Mouse (Mus musculus) E14TG2a.4 (cell line): Measurements from ENCODE around the gene I830077J02Rik.

Experiments
- H3K27me3 ChIP-seq: 2 replicates; pipeline ENCODE4 v1.6.1; 2014; ENCODE audit warnings: low read length, control low read depth; ENCODE audit not compliant: insufficient read depth
- H3K36me3 ChIP-seq: 2 replicates; pipeline ENCODE4 v1.6.1; 2014; ENCODE audit warnings: low read length, control low read depth; ENCODE audit not compliant: insufficient read depth
- H3K4me1 ChIP-seq: replicated peaks from 2 replicates; pipeline ENCODE4 v1.6.1; 2014; ENCODE audit warnings: low read depth, low read length, control low read depth
- H3K4me3 ChIP-seq: replicated peaks from 2 replicates; pipeline ENCODE4 v1.5.1; 2014; ENCODE audit warnings: mild to moderate bottlenecking, low read length
- H3K9me3 ChIP-seq: 2 replicates; pipeline ENCODE4 v1.6.1; 2014; ENCODE audit warnings: low read length, control low read depth
- CTCF ChIP-seq: conservative IDR thresholded peaks from 2 replicates; pipeline ENCODE4 v1.5.1; 2014; ENCODE audit warnings: low read length
- NANOG ChIP-seq: IDR thresholded peaks from 2 replicates; pipeline ENCODE4 v1.6.1; 2014; ENCODE audit warnings: borderline replicate concordance, low read length, mixed read lengths
- POU5F1 ChIP-seq: IDR thresholded peaks from 2 replicates; pipeline ENCODE4 v1.6.1; 2014; ENCODE audit warnings: low read length, borderline replicate concordance

The I830077J02Rik gene

DNA sequence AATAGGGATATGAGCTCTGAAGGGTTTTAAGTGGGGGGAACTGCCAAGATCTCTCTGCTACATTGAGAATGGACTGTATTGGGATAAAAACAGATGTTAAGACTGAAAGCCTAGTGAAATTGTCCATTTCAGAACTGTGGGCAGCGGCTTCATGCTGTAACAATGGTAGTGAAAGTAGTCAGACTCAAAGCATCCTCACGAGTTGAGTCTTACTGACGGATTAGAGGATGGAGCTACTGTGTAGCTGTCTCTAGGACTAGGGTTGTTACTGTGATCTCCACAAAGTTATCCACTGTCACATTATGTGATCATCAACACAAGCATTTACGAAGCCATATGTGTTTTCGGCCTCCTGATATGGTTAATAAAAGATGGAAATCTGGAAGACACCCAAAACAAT lies 25.7 kb upstream of the I830077J02Rik start:
- Histone ChIP-seq H3K27me3 (no peaks in the 10 kb centered on the region), H3K4me3 (peak overlapping the region; percentile 100), H3K4me1 (peaks cover 46% of the 10 kb centered on the region), H3K36me3 (peaks cover 81% of the 10 kb centered on the region), H3K9me3 (no peaks in the 10 kb centered on the region)
- TF ChIP-seq CTCF (no peak), NANOG (no peak), POU5F1 (no peak)

DNA sequence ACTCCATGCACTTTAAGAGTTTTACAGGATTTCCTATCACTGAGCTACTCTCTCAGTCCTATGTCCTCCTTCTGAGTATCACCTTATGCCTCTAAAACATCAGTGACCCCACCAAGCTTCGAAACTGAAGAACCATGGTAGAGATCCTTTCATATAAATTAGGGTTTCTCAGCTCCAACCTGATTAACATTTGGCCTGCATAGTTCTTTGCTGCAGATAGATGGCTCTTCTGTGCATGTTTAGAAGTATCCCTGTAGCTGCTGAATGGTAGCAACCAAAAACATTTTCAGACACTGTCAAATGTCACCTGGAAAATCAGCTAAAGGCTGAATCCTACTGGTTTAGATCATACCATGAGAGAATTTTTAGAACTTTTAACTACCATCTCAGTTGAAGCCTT lies 24.8 kb upstream of the I830077J02Rik start:
- H3K4me3 ChIP-seq: 0 out of 2 replicates have a peak overlapping the region, but pooled peaks have one; percentile 3
- H3K27me3 ChIP-seq: no peaks in the 10 kb centered on the region
- no peaks in the 10 kb centered on the region for H3K9me3 ChIP-seq
- peaks cover 81% of the 10 kb centered on the region for H3K36me3 ChIP-seq
- no peak for TF ChIP-seq CTCF
- no peak for TF ChIP-seq NANOG
- TF ChIP-seq POU5F1: no peak
- H3K4me1 ChIP-seq: peaks cover 40% of the 10 kb centered on the region

DNA sequence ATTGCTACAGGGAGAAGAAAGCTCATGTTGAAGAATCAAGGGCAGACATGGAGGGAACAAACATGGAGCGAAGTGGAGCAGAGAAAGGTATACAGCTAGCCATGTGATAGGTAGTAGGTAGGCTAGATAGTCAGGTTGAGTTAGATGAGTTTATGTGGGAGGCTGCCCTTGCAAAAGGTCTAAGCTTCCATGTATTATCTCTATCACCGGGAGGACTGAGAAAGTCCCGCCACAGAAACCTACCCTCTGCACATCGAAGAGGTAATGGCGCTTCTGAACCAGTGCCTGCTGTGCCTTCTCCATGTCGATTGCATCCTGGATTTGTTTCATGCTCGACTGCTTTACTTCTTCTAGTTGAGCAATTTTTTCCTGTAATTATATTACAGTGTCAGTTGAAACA lies 18.9 kb upstream of the I830077J02Rik start:
- TF ChIP-seq CTCF: no peak
- TF ChIP-seq NANOG: no peak
- no peak for TF ChIP-seq POU5F1
- Histone ChIP-seq H3K4me3 (no peak overlapping the region), H3K36me3 (peaks cover 97% of the 10 kb centered on the region), H3K9me3 (no peaks in the 10 kb centered on the region), H3K4me1 (0 out of 2 replicates have a peak, but pooled peaks cover 4% of the 10 kb centered on the region), H3K27me3 (no peaks in the 10 kb centered on the region)

- H3K27me3 ChIP-seq: no peaks in the 10 kb centered on the region
- H3K9me3 ChIP-seq: no peaks in the 10 kb centered on the region
- peaks cover 21% of the 10 kb centered on the region for H3K36me3 ChIP-seq
- H3K4me1 ChIP-seq: no peaks in the 10 kb centered on the region
- H3K4me3 ChIP-seq: no peak overlapping the region
- TF ChIP-seq NANOG (no peak), CTCF (no peak), POU5F1 (no peak)
Observed at GRCm38 (mm10) chr3:105936111-105936510, 3.6 kb upstream of the I830077J02Rik start.

- H3K27me3 ChIP-seq: no peaks in the 10 kb centered on the region
- H3K4me1 ChIP-seq: no peaks in the 10 kb centered on the region
- no peak overlapping the region for H3K4me3 ChIP-seq
- peaks cover 12% of the 10 kb centered on the region for H3K36me3 ChIP-seq
- no peaks in the 10 kb centered on the region for H3K9me3 ChIP-seq
- TF ChIP-seq NANOG (no peak), CTCF (no peak), POU5F1 (no peak)
Observed at GRCm38 (mm10) chr3:105935033-105935432, 2.6 kb upstream of the I830077J02Rik start.

GRCm38 (mm10) chr3:105933926-105934325 lies 1.5 kb upstream of the I830077J02Rik start:
- H3K27me3 ChIP-seq: no peaks in the 10 kb centered on the region
- no peak overlapping the region for H3K4me3 ChIP-seq
- peaks cover 9% of the 10 kb centered on the region for H3K36me3 ChIP-seq
- TF ChIP-seq CTCF (no peak), POU5F1 (no peak), NANOG (no peak)
- H3K4me1 ChIP-seq: peaks cover 9% of the 10 kb centered on the region
- no peaks in the 10 kb centered on the region for H3K9me3 ChIP-seq

DNA sequence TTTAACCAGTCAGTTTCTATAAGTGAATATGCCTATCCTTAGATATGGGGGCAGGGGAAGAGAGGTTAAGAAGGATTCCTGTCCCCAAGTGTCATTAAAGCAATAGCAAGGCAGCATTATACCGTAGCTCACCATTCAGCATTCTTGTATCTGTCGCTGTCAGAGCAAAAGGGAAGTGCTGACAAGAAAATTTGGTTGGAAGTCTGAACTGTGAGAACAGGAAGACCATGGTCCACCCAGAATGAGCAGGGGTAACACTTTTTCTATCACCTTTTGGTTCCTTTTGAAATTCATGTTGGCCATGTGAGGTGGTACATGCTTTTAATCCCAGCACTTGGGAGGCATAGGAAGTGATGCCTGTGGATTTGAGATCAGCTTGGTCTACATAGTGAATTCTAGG lies 1.4 kb downstream of the I830077J02Rik start:
- no peaks in the 10 kb centered on the region for H3K36me3 ChIP-seq
- no peaks in the 10 kb centered on the region for H3K27me3 ChIP-seq
- H3K9me3 ChIP-seq: no peaks in the 10 kb centered on the region
- no peak for TF ChIP-seq CTCF
- no peak for TF ChIP-seq NANOG
- no peak for TF ChIP-seq POU5F1
- H3K4me3 ChIP-seq: no peak overlapping the region
- peaks cover 24% of the 10 kb centered on the region for H3K4me1 ChIP-seq

DNA sequence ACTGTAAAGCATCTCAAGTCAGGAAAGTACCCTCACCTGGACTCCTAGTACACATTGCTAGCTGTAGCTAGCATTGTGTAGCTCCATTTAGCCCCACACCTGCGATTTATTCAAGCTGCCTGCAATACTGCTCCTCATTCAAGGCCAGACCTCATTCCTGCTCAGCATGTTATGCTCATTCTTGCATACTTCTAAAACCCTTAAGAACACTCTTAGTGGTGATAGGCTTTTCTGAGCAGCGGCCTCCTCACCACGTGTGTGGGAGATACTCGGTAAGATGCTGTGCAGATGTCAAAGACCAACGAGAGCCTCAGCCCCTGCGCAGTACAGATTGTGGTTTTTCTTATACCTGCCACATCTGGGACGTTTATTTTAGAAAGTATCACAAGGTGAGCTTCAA lies 2.6 kb downstream of the I830077J02Rik start:
- Histone ChIP-seq H3K4me1 (peaks cover 24% of the 10 kb centered on the region), H3K9me3 (no peaks in the 10 kb centered on the region), H3K4me3 (no peak overlapping the region), H3K27me3 (no peaks in the 10 kb centered on the region), H3K36me3 (no peaks in the 10 kb centered on the region)
- no peak for TF ChIP-seq CTCF
- TF ChIP-seq POU5F1: no peak
- no peak for TF ChIP-seq NANOG

GRCm38 (mm10) chr3:105928781-105929180 lies 3.7 kb downstream of the I830077J02Rik start:
- Histone ChIP-seq H3K9me3 (no peaks in the 10 kb centered on the region), H3K4me1 (peaks cover 24% of the 10 kb centered on the region), H3K4me3 (no peak overlapping the region), H3K27me3 (no peaks in the 10 kb centered on the region), H3K36me3 (no peaks in the 10 kb centered on the region)
- TF ChIP-seq NANOG (no peak), POU5F1 (no peak)
